Mouse (Mus musculus) urinary bladder, postnatal 10 days (tissue): ENCODE measurements around the gene Ctdnep1.
"Not testable (repeated sequence)": the region's sequence is repeated elsewhere in the genome, so short reads cannot be mapped to it uniquely, and the experiment has no call there.

Experiments
- DNase-seq: peaks from one replicate; pipeline ENCODE4 v3.0.0; 2022; ENCODE audit warnings: low spot score

Ctdnep1 gene

DNA sequence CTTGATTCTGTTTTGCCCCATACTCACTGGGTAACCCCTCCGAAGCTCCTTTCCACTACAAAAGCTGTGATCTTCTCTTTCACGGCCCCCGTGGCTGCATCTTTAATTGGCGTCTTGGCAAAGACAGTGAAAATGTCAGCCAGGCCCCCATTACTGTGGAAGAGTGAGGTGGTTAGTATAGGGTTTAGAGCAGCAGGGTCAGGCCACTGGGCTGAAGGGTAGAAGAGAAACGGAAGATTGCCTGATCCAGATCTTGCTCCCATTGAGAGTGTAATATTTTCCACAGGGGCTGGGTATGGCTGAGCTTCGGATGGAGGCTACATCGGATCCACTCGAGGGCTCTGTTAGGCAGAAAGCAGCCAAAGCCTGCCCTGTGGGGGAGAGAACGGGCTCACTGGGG lies 32.0 kb downstream of the Ctdnep1 start:
- no peak for DNase-seq

DNA sequence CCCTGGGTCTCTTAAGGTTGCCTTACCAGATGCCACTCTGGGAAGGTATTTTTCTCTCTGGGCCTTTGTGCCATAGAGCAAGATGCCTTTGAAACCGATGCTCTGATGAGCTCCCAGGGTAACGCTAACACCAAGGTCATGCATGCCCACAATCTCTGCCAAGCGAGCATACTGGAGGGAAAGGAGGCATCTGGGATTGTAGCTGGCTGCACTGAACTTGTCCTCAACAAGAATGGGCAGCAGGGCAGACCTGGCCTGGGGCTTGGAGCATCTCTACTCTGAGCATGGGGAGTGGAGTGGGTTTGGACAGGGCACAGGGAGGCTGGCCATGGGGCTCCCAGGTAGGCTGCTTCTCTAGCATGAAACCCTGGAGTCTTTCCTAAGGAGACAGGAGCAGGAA lies 32.5 kb downstream of the Ctdnep1 start:
- no peak for DNase-seq

DNA sequence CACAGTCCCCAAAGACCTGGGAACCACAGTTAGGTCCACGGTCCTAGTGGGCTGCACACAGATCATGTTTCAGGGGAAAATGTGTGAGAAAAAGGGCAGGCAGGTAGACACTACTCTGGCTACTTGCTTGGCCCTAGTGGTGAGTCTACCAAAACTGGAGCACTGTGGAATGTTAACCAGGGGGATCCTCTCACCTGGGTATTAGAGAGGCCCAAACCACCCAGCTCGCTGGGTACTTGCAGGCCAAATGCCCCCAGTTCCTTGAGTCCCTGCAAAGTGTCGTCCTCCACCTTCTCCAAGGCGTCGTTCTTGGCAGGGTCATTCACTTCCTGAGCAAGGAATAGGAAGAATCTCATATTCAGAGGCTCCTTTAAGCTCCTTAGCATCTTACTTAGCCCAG lies 33.1 kb downstream of the Ctdnep1 start:
- DNase-seq = no peak

DNA sequence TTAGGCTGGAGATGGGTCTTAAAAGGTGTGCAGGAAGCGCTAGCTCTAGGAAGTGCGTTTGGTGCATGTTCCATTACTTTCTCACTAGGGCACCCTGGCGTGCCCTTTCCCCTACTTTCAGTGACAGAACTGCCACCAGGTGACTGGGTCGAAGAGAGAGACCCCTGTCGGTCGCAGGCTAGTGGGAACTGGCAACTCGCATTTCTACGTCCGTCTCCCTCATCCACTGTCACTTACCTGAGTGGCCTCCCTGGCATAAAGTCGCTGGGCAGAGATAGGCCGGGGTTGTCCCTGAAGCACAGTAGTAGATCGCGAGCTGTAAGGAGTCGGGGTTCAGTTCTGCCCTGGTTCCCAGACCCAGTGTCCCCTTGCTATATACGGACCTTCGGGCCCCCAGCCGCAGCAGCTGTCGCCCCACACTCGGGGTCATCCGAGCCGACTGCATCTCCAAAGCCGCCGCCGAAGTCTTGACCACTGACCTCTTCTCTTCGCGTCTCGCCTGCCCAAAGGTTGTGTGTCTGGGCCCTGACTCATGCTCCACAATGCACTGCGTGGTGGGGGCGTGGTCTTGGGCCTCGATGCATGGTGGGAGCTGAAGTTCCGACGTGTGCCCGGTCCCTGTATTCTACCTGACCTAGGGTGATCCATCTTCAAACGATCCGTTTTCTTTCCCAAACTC lies 34.1 kb downstream of the Ctdnep1 start, which contains the start of gene Acadvl:
TSS of gene Acadvl (minus strand) at position 532 of the 679 bp plus-strand sequence.
- DNase-seq = peak; percentile 63

DNA sequence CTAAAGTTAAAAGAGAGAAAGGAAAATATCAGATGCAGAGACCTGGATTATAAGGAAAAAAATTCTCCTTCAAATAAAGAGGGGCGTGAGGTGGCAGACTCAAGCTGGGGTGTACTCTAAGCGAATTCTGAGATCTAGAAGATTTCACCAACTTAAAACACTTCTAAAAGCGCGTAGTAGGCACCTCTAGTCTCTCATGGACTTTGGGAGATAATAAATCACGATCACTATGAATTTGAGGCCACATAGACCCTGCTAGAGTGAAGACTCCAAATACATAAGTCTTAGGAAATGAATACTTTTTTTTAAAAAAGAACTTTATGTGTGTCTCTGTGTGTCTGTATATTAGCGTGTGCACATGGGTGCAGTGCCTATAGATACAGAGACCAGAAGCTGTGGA lies 34.7 kb downstream of the Ctdnep1 start:
- no peak for DNase-seq

DNA sequence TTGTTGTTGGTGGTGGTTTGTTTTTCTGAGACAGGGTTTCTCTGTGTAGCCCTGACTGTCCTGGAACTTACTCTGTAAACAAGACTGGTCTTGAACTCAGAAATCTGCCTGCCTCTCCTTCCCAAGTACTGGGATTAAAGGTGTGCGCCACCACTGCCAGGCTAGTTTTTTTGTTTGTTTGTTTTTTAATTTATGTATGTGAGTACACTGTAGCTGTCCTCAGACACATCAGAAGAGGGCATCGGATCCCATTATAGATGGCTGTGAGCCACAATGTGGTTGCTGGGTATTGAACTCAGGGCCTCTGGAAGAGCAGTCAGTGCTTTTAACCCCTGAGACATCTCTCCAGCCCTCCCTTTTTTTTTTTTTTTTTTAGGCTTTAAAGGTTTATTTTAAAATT lies 35.2 kb downstream of the Ctdnep1 start:
- DNase-seq = not testable (repeated sequence)

DNA sequence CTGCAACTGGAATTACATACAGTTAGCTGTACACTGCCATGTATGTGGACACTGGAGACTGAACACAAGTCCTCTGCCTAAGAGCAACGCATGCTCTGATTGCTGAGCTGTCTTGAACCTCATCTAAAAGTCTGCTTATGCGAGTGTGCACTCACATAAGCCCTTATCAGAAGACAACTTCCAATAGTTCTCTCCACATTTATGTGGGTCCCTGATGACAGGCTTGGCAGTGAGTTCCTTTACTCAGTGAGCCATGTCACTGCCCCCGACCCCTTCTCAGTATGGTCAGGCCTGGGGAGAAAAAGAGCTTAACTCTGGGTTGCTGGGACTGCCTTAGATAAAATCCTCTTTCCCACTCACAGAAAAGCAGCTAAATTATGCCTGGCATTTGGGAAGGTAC lies 35.7 kb downstream of the Ctdnep1 start, which contains the start of gene Dlg4:
TSS of gene Dlg4 (plus strand) at position 274 of the 400 bp plus-strand sequence.
- DNase-seq = no peak

DNA sequence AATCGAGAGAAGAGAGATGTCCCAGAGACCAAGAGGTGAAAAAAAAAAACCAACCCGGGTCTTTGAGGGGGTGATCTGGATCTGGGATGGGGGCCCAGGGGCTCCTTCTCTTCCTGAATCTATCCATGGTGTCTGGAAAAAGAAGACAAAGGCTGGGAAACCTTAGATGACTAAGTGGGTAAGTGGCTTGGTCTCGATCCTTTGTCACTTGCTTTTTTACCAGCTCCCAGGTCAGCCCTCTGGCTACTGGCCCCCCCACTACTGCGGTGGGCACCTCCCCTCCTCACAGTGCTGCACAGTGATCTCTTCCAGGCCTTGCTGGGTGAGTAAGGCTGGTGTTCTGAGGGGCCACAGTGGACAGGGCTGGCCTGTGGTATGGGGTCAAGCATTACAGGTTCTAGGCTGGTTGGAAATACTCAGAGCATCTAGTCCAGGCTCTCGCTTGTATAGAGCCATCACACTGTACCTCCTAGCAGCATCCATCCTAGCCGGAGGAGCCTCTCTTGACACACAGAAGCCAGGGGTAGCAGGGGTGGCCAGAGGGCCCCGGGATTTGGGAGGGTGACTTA lies 36.3 kb downstream of the Ctdnep1 start:
- DNase-seq = no peak

DNA sequence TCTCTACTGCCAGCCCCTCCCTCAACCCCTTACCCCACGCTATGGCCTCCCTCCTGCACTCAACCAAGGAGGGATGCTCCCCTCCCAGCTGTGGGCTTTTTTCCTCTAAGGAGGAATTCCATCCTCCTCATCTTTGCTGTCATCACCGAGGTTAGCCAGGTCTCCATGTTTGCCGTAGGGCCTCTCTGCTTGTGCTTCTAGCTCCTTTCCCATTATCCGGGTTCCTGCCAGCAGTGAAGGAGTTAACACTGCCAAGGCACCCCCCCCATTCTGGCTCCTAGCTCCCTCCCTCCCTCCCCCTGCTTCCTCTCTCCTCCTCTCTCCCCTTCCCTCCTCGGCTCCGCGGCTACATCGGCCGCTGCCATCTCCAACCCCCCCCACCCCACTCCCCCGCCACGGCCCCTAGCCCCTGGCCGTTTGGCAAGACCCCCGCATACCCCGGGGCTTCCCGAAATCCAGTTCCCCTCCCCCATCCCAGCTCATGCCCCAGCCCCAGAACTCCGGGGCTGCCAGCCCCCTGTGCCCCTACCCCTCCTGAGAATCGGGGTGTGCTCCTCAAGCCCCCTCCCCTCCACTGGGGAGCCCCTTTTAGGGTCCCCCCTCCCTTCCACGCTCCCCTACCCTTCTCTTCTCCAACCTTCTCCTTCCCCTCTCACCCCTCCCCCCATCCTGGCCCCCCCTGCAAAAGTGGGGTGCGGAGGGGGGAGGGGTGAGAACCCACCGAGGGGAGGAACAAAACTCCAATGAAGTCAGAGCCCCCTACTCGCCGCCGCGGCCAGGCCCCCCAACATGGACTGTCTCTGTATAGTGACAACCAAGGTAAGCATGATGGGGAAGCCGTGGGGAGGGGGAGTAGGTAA lies 37.4 kb downstream of the Ctdnep1 start:
- DNase-seq = no peak

DNA sequence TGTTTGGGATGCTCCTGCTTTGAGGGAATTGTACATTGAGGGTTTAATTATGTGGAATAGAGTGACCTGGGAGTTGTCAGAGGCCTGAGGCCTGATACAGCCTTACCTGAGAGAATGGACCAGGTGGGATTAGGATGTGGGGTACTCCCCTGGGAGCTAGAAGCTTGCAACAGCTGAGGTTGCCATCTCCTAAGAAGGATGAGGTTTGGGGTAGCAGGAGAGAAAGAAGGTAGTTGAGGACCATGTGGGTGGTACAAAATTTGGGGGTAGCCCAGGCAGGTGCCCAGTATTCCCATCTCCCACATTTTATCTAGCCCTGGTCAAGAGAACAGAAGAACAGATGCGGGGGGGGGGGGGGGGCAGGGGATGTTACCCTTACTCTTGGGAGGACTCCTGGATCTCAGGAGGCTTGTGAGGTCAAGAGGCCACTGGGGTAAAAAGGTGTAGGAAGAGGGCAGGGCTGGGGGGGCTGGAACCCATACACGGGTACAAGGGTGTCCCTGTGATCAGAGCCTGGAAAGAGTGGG lies 38.6 kb downstream of the Ctdnep1 start:
- DNase-seq = no peak

DNA sequence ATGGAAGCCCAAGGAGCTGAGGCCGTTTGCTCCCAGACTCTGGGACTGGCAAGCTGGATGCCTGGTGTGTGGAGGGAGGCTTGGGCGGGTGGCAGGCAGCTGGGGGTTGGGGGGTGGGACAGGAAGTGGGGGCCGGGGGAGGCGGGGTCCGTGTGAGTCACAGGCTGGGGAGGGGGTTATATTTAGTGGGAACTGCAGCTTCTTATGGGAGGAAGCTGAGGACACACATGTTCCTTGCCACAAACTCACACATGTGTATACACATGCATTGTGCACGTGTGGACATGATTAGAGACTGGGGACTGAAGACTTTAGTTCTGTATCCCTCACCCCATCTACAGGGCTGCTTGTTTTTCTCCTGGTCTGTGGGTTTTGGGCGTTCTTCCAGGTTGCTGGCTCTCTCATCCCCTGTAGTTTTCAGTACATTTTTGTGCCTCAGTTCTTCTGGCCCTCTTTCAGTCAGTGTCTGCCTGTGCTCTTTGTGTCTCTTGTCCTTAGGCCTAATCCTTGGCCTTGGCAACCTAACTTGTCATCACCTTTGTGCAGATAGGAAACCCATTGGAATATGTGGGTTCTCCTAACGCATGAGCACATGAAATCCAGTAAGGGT lies 39.2 kb downstream of the Ctdnep1 start:
- DNase-seq = no peak

DNA sequence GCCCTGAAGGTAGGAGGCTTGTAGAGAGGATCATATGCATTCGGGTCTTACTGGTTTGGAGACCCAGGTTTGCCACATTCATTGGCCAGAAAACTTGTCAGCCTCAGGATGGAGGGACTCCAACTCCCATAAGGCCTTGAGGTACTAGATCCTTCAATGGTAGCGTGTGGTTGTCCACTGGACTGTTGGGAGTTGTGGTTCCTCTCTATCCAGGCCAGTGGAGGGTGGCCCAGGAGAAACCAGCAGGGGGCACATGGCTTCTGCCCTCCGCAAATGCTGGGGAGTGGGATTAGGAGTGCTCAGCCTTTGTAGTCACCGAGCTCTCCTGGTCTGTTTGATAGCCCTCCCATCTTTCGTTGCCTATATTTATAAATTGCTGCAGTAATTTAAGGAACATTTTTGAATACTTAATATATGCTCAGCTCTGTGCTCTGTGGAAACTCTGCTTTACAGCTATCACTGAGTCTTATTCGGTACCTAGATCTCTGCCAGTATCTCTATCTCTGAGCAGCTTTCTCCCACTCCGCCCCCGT lies 39.8 kb downstream of the Ctdnep1 start:
- no peak for DNase-seq

DNA sequence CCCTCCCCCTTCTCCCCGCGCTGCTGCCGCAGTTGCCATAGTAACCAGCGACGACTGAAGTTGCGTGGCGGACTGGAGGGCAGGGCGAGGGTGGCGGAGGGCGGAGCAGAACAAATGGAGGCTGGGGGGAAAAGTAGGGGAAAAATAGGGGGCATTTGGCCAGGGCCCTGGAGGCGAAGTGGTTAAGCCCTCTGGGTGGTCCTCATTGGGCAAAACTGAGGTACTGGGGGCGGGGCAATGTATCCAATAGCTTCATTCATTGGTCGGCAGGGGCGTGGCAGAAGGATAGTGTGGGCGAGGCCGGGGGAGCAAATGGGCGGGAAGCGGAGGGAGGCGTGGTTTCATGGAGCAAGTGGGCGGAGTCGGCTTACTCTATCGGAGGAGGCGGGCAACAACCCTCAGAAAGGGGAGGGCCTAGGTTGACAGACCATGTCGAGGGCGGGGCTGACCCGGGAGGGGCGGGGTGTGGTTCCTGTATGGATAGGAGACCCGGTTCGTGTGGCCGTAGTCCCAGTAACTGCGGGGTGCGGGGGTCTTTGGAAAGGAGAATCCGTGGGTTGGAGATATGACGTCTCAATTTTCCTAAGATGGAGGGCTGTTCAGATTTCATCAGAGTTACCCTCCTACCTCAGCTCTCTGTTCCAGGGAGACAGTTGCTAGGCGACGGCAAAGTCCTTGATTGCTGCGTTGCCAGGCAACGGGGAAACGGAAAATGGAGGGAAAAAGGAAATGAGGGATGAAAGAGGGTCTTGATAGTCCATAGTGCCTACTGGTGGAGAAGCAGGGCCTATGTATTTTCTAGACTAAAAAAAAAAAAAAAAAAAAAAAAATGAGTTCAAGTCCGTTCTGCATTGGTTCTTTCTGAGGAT lies 40.5 kb downstream of the Ctdnep1 start:
- DNase-seq = peak; percentile 85

DNA sequence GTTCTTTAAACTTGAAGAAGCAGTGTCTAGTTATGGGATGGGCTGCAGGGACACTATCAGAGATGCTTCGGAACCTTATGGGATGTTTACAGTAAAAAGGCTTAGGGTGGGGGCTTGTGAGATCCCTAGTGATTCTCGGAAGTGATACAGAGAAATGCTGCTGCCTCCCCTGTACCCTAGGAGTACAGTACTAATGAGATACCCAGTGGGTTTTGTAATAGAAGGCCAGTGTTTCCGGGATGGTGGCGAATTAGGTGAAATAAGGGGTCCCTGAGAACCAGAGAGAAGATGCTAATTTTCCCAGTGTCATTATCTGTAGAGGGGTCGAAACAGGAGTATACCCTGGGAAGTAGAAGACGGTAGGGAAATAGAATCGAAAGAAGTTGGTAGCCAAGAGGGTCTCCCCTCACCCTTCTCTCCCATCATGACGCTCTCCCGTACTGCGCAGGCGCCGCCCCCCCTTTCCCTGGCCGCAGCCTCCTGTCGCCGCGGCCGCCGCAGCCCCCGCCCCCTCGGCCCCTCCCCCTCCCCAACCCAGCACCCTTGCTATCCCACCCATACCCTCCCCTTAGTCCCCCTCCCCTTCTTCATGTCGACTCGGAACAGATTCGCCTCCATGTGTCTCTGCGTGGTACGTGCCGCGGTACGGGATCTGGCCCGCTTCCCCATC lies 42.7 kb downstream of the Ctdnep1 start:
- no peak for DNase-seq

DNA sequence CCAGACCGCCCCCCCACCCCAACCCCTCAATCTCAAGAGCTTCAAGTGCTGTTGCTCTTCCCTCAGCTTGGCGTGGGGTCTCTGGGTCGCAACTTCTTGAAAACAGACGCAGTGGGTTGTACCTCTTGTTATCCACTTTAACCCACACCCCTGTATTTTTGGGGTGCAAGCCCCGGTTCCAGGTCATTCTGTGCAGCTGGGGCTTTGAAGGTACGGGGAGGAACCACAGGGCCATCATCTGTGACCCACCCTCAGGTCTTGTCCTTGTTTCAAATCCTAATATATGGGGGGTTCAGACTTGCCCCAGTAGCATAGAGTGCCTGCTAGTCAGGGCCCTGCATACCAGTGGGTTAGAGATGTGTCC lies 43.2 kb downstream of the Ctdnep1 start:
- DNase-seq = no peak

DNA sequence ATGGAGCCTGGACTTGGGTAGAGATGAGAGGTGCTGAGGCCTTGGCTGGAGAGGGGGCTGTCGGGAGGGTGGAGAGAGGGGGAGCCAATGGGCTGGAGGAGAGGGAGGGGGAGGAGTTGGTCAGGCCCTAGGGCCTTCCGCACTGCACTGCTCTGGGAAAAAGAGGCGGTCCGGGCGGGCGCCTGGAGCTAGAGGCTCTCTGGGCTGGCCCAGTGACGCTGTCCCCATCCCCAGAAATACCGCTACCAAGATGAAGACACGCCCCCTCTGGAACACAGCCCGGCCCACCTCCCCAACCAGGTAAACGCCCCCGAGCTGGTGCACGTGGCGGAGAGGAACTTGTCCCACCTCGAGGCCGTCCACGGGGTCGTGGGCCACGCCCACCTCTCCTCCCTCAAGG lies 45.7 kb downstream of the Ctdnep1 start:
- DNase-seq = no peak

DNA sequence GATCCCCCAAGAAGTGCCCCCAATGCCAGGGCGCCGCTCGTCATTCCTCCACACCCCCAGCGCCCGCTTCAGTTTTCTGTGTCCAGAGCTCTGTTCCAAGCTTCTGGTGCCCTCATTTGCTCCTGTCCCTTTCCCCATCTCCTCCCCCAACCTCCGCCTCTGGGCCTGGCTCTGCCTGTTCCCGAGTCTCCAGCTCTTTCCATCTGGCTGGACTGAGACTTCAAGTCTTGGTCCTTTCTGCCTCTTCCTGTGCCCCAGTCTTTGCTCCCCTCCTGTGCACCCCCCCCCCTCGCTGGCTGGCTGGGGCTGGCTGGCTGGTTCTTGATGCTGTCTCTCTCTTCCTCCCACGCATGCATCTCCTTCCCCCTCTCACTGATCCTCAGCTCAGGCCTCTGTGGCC lies 46.4 kb downstream of the Ctdnep1 start:
- DNase-seq = no peak

DNA sequence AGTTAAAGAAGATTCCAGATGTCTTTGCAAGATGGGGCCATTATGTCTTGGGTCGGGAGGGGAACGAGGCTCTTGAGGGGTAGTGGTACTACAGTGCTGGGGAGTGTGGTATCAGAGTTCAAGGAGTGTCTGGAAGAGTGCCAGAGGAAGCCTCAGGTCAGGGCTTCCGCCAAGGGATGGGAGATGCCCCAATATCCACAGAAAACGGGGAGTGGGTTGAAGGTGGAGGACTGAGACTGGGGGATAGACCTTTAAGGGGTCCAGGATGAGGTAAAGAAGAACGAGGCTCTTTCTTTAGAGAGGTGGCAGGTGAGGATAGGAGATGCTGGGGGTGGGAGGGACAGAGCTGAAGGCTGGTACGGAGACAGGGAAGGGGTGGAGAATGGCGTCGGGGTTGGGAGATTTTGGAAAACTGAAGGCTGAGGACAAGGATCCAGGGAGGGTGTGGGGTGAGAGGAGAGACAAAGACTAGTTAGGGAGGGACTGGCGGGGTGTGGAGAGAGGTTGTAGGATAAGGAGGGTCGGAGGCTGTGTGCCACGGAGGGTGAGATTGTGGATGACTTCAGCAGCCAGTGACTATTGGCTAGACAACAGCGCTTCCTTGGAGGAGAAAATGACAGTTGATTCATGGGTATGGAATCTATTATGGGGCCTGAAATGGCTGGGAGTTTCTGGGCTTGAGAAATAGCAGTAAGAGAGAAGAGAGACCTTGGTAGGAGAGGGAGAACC lies 47.6 kb downstream of the Ctdnep1 start:
- no peak for DNase-seq

DNA sequence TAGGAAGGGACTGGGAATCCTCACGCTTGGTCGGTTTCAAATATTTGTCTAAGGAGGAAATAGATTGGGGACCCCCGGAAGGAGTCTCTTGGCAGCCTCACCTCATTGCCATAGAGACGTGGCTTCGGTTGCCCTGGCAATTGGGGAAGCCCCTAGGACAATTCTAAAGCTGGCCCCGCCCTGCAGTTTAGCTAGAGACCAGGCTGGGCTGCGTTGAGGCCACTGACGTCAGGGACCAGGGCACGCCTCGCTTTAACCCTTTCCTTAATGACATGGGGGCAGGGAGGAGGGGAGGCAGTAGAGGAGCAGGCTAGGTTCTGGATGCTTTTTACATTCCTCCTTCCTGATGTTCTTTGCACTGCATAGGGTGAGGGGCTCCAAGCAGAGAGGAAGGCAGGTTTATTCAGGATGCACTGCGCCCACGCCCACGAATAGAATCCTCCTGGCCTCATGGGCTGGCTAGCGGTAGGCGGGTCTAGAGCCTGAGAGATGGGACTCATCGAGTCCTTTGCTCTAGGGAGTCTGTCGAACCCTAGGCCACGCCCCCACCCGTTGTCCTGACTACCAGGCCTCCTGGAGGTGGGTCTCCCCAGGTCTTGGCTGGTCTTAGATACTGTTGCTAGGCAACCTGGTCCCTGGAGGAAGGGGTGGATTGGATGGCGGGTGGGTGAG lies 48.3 kb downstream of the Ctdnep1 start:
- DNase-seq = no peak
